Mouse (Mus musculus): ENCODE data around the gene Mllt10.
A peak's percentile ranks its signal among the peaks of the same experiment; 100 is the strongest.

The Mllt10 gene

DNA sequence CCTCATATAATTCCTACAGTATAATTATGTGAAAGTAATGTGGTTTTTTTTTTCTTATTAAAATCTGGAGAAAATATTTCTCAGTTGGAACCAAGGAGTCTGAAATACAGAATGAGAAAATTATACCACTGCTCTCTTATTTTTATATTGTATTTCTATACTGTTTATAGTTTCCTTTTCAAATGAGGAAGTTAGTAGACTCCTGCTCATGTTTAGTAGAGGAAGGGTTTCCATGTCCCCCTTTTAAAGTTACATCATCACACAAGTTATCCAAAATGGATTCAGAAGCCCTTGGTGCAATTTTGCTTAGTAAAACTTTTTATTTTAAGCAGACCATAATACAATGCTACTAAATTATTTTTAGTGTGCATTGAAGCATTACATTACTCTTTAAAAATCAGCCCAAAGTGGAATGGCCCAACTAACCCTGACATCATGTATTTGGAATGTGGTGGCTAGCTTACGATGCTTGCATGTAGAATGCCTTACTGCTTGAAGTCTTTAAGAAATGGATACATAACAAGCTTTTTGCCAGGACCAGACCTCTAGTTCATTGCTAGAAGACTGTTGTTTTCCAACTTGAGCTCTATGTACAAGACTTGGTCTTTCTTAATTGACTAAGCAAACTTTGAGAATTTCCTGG, 146.9 kb downstream of the Mllt10 start:
- no peak for DNase-seq (ENCODE audit: low spot score in 2 of 2)

DNA sequence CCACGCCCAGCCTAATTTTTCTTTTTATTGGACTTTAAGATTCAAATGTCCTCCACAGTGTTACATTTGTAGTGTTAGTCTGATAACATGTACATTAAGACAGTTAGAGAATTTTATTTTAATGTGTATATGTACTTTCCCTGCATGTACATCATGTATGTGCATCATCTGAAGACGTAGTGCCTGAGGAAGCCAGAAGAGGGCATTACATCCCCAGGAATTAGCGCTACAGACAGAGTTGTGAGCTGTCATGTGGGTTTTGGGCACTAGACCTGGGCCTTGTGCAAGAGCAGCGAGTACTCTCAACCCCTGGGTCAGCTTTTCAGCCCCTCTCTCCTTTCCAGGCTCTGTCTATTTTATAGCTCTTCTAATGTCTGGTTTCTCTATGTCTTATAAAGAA, 147.9 kb downstream of the Mllt10 start:
- no peak for DNase-seq (ENCODE audit: low spot score in 2 of 2)

DNA sequence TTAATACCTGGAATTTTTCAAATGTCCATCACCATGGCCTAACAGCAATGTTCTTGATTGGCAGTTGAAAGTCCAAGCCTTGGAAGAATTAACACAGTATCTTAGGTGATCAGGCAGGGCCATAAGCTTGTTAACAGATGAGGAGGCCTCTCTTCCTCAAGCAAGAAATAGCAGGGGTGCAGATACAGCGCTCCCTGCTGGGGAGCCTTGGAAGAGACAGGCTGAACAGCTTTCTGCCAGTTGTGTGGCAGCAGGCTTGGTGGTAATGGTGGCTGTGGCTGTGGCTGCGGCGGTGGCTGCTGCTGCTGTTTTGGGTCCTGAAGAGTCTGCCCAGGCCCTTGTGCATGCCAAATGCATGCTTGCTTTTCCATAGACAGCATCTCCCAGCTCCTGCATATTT, 150.1 kb downstream of the Mllt10 start:
- DNase-seq (ENCODE audit: low spot score in 2 of 2), result peak in 1 of 2 experiments; percentile 37

DNA sequence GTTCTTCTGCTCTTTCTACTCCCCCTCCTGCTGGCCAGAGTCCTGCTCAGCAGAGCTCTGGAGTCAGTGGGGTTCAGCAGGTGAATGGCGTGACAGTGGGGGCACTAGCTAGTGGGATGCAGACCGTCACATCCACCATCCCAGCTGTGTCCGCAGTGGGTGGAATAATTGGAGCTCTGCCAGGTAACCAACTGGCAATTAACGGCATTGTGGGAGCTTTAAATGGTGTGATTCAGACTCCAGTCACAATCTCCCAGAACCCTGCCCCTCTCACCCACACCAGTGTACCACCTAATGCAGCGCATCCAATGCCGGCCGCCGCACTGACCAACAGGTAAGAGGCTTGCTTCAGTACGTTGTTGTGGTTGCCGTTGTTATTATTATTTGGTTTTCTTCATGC, 151.8 kb downstream of the Mllt10 start:
- DNase-seq (ENCODE audit: low spot score in 2 of 2), result no peak

DNA sequence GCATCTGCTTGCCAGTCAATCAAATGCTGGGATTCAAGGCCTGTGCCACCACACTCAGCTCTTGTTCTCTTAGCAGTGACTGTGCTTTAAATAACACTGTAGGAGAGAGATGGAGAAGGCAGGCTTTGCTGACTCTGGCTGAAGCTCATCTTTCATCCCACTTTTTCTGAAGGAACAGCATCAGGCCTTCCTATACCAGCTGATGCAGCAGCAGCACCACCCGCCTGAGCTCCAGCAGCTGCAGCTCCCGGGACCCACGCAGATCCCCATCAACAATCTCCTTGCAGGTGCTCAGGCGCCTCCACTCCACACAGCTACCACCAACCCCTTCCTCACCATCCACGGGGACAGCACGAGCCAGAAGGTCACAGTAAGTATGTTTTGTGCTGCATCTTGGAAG, 153.5 kb downstream of the Mllt10 start:
- DNase-seq (ENCODE audit: low spot score in 2 of 2), result peak in 1 of 2 experiments; percentile 44

DNA sequence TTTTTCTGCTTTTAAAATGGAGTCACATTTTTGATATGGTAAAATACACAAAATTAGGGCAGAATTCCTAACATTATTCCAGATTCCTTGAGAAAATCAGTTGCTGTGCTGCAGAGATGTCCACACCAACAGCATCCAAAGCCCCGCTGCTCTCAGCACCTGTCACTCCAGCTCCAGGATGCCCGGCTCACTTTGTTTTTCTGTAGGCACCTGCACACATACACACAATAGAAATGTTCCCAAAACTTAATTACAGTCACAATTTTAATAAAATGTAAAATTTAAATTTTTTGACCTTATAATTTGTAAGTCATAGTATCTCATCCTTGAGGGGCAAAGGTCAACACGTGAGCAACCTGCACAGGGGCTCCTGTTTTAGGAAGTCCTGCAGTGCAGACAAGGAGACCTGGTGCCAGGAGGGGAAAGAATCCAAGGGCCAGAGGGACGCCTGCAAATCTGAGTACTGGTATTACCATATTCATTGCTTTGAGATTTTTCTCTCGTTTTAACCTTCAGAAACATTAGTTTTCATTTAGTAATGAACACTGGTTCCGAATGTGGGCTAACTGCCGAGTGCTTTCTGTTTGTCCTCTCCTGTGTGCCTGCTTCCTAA, 154.3 kb downstream of the Mllt10 start:
- DNase-seq (ENCODE audit: low spot score in 2 of 2), result no peak

DNA sequence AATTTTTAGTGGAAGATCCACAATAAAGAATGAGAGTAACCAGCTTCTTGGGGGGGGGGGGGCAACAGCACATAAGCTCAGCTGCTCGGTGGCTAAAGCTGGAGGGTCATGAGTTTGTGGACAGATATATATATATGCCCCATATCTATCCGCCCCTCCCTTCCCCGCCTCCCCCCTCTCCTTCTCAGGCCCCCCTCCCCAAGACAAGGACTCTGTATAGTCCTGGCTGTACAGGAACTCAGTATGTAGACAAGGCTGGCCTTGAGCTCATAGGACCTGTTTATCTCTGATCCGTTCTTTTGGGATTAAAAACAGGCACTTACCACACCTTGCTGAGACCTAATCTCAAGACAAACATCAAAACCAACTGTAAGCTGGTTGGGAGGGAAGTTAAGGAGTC, 154.9 kb downstream of the Mllt10 start:
- no peak for DNase-seq (ENCODE audit: low spot score in 2 of 2)

DNA sequence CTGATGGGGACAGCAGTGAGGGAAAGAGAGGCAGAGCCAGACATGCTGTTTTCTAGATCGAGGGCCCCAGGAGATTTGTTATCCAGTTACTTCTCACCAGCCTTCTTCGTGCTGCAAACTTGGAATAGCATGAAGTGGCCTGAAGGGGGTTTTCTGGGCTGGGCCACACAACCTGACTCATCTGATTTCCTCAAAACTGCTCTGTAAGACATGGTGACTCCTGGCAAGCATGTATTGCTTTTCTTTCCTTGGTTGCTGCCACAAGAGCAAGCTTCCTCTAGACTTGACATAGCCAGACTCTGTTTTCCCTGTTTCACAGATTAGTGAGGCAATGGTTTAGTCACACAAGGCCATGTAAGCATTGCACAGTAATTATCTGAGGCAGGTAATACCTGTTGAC, 159.0 kb downstream of the Mllt10 start:
- DNase-seq (ENCODE audit: low spot score in 2 of 2), result no peak

DNA sequence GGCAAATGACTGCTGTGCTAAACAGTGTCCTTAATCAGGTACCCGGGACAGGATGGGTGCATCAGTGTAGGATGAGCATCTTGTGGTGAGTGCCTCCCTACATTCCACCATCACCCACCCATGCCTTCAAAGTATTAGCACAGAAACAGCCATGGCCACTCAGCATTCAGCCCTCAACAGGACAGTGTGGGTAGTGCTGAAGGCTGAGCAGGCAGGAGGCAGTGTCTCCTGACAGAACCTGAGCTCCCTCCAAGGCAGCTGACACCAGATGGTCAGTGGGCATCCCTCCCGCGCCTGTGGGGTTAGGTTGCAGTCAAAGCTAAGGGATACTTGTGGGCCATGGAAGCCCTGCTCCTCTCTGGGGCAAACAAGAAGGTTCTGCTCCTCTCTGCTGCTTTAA, 162.8 kb downstream of the Mllt10 start:
- no peak for DNase-seq (ENCODE audit: low spot score in 2 of 2)

DNA sequence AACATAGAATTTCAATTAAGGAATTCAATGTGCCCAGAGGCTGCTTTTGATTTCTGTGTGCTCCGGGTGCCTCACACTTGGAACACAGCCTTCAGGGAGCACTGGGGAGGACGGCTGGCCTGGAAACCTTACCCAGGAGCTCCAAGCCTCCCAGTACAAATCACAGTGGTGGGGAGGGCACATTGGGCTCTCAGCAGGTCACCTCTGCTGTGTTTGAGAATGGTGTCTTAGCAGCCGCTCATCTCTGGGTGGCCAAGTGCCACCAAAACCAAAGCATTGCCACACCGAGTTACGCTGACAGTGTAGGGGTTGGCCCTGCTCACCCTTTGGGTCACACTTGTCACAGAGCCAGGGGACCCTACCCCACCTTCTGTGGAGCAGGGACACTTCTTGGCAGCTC, 163.5 kb downstream of the Mllt10 start:
- DNase-seq (ENCODE audit: low spot score in 2 of 2), result no peak

DNA sequence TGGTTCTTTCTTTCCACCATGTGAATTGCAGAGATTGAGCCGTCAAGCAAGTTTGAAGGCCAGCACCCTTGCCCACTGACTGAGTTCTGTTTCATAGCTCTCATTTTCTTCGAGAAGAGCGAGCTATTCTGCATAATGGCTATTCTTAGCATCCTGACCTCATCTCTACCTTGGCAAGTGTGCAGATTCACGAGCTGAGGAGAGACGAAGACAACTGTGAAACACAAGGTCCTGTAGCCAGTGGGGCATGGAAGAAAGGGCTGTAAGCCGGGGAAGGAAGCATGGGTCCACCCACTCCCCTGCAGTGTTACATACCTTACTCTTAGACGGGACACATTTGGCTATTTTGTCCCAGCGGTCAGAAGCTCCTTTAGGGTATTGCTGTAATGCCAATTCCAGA, 164.1 kb downstream of the Mllt10 start:
- no peak for DNase-seq (ENCODE audit: low spot score in 2 of 2)

DNA sequence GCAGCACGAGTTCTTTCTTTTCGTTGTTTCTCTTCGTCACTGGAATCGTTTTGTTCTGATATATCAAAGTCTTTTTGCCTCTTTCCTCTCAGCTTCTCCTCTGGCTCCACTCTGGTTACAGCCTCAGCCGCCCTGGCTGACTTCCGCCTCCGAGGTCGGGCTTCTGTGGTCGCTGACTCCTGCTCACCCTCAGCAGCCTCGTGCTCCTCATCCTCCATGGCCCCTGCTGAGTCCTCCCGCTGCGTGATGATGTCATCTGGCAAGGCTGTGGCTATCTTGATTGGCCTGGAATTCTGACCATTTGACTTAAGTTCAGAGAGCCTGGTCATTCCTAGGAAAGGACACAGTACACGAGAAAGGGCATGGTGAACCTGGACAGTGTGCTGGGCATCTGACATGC, 164.5 kb downstream of the Mllt10 start:
- DNase-seq (ENCODE audit: low spot score in 2 of 2), result no peak

DNA sequence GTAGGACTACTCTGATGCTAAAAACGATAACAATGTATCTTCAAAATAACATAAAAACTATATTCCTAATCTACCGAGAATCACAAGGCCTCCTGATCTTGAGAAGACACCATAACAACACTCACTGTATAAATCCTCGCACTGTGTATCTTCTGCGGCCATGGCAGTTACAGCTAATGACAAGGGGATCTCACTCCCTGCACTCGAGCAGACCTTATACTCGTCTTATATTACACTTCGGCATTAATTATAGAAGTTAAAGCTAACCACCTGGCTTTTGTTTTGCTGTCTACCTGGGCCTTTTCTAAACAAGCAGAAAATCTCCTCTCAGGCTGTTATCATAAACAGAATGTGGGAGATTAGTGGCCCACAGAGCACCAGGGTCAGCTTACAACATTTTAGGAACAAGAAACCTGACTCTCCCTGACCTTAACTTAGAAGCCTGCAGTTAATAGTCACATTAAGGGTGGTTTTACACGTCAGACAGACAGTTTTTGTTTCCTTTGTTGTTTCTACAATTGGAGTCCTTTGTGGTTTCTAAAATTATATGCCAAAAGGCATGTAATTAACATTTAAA, 173.5 kb downstream of the Mllt10 start:
- DNase-seq (ENCODE audit: low spot score in 2 of 2), result no peak

DNA sequence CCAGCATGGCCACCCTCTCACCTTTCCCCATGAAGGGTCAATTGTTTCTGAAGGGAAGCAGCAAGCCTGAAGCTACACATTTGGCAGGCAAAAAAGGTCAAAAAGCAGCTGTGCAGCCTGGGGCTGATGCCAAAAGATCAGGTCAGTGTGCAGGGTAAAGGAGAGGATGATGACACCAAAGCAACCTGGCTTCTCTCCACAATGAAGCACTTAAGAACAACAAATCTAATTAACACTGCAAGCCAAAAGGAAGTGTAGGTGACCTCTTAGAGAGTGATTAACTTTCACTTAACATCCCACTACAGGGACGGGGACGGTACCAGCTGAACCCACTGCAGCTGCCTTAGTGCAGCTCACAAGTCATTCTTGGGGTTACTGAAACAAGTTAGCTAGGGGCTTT, 174.2 kb downstream of the Mllt10 start:
- no peak for DNase-seq (ENCODE audit: low spot score in 2 of 2)

DNA sequence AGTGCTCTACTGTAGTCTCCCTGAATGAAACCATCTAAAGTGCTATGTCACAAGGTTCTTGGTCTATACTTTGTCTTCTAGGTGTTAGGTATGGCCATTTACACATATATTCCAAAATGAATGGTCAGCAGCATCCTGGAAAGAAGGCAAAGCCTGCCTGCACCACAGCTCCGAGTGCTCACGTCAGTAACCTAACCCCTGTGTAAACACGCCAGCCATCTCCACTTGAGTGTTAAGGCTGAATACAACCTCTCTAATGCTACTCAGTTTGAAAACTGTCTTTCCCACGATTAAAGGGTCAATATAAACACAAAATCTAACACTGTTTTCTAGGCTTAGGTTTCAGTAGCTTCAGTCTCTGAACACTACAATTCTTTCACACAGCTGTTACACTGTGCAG, 176.1 kb downstream of the Mllt10 start:
- DNase-seq (ENCODE audit: low spot score in 2 of 2), result no peak

DNA sequence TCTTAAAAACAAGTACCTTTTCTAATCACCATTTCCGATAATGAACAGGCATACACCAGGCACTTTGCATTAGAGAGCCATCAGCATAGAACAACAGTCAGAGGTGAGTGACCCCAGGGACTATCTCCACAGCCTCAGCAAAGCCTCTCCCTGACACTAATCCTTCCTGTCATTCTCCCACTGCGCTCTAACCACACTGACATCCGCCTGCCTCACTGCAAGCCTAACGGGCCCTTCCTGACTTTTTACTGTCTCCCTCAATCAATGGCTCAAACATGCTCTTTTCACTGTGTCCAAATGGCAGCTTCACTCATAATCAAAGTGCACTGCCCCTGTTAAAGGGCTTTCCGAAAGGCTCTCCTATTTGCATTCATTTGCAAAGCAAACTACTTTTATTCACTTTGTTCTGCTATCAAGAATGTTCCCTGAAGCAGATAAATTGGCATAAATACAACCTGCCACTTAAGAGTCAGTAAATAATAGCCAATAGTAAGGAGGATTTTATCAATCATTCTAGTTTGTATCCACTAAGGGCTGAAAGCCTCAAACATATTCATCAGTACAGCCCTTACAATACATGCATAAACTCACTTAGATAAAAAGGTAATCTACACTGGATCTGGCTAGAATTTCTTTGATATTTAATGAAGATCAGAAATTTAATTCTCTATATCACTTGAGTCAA, 178.0 kb downstream of the Mllt10 start:
- DNase-seq (ENCODE audit: low spot score in 2 of 2), result no peak

DNA sequence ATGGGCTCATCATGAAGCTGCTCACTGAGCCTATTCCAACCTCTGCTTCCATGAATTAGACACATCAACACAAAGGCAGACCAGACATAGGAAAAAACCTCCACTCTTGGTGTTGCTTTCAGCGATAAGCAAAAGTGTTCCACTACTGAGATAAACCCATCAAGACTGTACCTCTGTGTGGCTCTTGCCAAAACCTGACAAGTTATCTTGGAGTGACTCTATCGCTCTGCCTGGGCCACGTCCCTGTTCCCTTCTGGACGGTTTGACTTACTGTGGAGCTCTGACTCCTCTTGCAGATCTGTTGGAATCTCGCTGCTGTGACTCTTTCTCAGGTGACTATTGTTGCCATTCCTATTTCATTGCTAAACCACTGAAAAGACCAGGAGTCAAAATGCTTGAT, 180.5 kb downstream of the Mllt10 start:
- no peak for DNase-seq (ENCODE audit: low spot score in 2 of 2)

DNA sequence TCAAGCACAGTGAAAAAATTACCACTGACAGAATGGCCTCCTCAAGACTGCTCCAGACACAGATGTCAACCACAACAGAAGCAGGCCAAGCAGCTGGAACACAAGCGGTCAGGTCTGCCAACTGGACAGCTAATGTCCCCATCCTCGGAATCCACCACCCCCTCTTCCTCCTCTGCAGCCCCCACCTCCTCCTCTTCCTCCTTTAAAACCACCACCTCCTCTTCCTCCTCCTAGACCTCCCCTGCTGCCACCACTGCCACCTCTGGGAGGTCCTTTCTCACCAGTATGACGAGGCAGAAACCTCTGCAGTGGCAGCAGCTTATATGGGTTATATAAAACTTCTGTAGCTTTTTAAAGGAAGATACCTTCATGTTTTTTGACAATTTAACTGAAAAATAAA, 194.2 kb downstream of the Mllt10 start:
- DNase-seq (ENCODE audit: low spot score in 2 of 2), result no peak

All from frontal cortex, postnatal 14 days (tissue).